Mouse (Mus musculus) heart, adult 2 months (tissue): Measurements from ENCODE around the gene Tlr3. TPM values are rescaled to one million over a fixed set of nuclear protein-coding genes. Genes with fewer than 3 reads are reported as not detected.

Experiments used
- DNase-seq, 2 experiments: peaks; one replicate each; pipeline ENCODE4 v3.0.0; 2021
- H3K27ac ChIP-seq: fragments of 200-600 bp; 2 replicates; pipeline ENCODE4 v1.8.1; 2022
- H3K27me3 ChIP-seq: fragments of 200-500 bp; 2 replicates; pipeline ENCODE4 v1.6.1; 2012; ENCODE audit warnings: mild to moderate bottlenecking, low read length, inconsistent platforms, mixed read lengths; ENCODE audit not compliant: control insufficient read depth, insufficient read depth
- H3K36me3 ChIP-seq: fragments of 200-500 bp; 2 replicates; pipeline ENCODE4 v1.6.1; 2012; ENCODE audit warnings: low read length, inconsistent platforms; ENCODE audit not compliant: control insufficient read depth, insufficient read depth
- H3K4me1 ChIP-seq: fragments of 200-500 bp; 2 replicates; pipeline ENCODE4 v1.6.1; 2011; ENCODE audit warnings: low read length; ENCODE audit not compliant: control insufficient read depth, insufficient read depth
- H3K4me3 ChIP-seq: fragments of 200-600 bp; 2 replicates; pipeline ENCODE4 v1.8.1; 2022
- H3K79me2 ChIP-seq: fragments of 200-500 bp; replicated peaks from 2 replicates; pipeline ENCODE4 v1.6.1; 2012; ENCODE audit warnings: mild to moderate bottlenecking, inconsistent platforms, low read length, moderate library complexity, mixed read lengths; ENCODE audit not compliant: control insufficient read depth, insufficient read depth
- H3K9ac ChIP-seq: fragments of 200-500 bp; 2 replicates; pipeline ENCODE4 v1.6.1; 2012; ENCODE audit warnings: low read depth, mild to moderate bottlenecking, control low read depth, inconsistent platforms, low read length, mixed read lengths
- CTCF ChIP-seq: fragments of 200-600 bp; IDR thresholded peaks from 2 replicates; pipeline ENCODE4 v1.8.1; 2022; ENCODE audit warnings: antibody characterized with exemption, mild to moderate bottlenecking, moderate library complexity
- EP300 ChIP-seq: fragments of 200-500 bp; IDR thresholded peaks from 2 replicates; pipeline ENCODE4 v1.6.1; 2011; ENCODE audit warnings: low read depth, low read length, control low read depth; ENCODE audit not compliant: insufficient read depth
- POLR2A ChIP-seq: fragments of 200-500 bp; IDR thresholded peaks from 2 replicates; pipeline ENCODE4 v1.6.1; 2011; ENCODE audit warnings: mild to moderate bottlenecking, low read depth, low read length, control low read depth; ENCODE audit not compliant: insufficient read depth
- WGBS: fragments of 180-500 bp; shearing (Covaris S2); methylation state at CpG from one replicate; pipeline ENCODE4 v1.1.7; 2018; 5-methylcytosine and 5-hydroxymethylcytosine counted together
- intact Hi-C: fragments of 180-260 bp; cut with DNase I; formaldehyde crosslinking; loops from one replicate; pipeline ENCODE4 v1.15.1; 2025
- polyA plus RNA-seq: library from polyadenylated mRNA; depleted of rRNA; stranded (reverse); fragments of >200 nt; gene quantifications from 2 replicates; pipeline ENCODE4 v1.2.3, GENCODE M21; 2012
- total RNA-seq, 2 experiments: library from RNA; stranded (reverse); gene quantifications; 2 replicates each; pipeline ENCODE4 v1.2.3; 2021

Gene Tlr3
- total and polyA plus RNA-seq, 3 experiments: 4.0 to 7.1 (median 4.6) TPM

DNA sequence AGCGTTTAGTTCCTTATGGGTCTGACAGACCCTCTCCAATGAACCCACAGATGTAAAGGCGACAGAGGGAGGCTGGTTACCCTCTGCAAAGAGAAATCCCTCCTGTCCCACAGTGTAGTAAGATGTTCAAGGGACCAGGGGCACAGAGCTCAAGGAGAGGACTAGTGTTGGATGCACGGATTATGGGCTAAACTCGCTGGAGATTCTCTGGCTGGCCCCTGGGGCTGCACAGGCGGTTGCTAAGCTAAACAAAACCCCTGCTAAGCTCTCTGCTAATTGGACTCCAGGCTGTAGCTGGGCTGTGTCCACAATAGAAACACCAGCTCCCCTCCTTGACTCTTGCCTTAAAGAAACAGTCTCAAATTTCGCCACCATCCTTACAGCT, 28.9 kb downstream of the Tlr3 start, which contains the start of gene Fam149a:
Gene Fam149a (minus strand): TSS at position 329 of the 385 bp plus-strand sequence.
- intact Hi-C loops: no loop called here
- no peak within 1 kb of the TSS for H3K4me3 ChIP-seq
- no peaks in the 10 kb centered on the region for H3K4me1 ChIP-seq
- no peak for DNase-seq
- no peak for TF ChIP-seq EP300
- no peak for TF ChIP-seq CTCF
- TF ChIP-seq POLR2A: no peak
- WGBS: 13% methylated on average over 6 of the region's 6 CpGs
- no peak within 1 kb of the TSS for H3K27ac ChIP-seq
- no peaks in the 10 kb centered on the region for H3K79me2 ChIP-seq
- H3K36me3 ChIP-seq: no peaks in the 10 kb centered on the region
- no peak within 1 kb of the TSS for H3K9ac ChIP-seq
- H3K27me3 ChIP-seq: peaks cover 5% of the 10 kb centered on the region; the same call in 1 of the 2 replicates

DNA sequence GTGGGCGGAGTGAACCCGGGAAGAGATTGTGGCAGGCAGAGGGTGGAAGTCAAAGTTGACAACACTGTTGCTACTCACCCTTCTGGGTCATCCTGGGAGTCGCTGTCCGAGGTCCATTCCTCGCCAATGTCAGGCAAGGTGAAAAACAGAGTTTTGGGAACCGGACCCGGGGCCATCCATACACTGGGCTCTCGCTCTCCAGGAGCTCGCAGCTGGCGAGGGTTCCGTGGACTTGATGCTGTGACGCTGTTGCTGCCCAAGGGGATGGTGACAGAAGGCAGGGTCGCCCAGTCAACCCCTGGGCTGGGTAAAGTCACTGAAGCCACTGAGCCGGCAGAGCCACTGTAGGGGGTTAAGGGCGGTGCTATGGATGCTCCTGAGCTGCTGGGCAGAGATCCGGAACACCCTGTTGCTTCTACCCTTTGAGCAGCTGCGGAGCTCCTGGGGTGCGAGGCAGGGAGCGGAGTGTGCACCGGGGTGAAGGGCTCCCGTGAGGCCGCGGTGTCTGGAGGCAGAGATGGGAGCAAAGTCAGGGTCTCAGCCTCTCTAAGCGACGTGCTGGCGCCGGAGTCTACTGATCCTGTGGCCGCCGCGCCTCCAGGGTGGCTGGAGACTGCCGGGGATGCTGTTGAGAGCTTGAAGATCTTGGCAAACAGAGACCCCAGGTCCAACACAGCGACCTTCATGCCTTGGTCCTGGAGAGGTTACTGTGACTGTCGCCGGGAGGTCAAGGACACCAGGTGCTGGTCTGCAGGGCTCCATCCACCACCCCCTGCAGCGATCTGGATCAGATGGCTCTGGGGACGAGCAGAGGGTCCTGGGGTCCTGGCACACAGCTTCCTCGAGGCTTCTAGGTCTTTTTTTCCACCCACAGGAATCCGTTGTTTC, 29.6 kb downstream of the Tlr3 start:
- Histone ChIP-seq H3K4me1 (no peaks in the 10 kb centered on the region), H3K4me3 (no peak overlapping the region), H3K27ac (no peak overlapping the region), H3K36me3 (no peaks in the 10 kb centered on the region), H3K9ac (no peak overlapping the region), H3K27me3 (peaks cover 5% of the 10 kb centered on the region; the same call in 1 of the 2 replicates), H3K79me2 (no peaks in the 10 kb centered on the region)
- intact Hi-C loops: no loop called here
- 4% methylated on average over 38 of the region's 38 CpGs for WGBS
- TF ChIP-seq POLR2A (no peak), CTCF (no peak), EP300 (no peak)
- DNase-seq: no peak

DNA sequence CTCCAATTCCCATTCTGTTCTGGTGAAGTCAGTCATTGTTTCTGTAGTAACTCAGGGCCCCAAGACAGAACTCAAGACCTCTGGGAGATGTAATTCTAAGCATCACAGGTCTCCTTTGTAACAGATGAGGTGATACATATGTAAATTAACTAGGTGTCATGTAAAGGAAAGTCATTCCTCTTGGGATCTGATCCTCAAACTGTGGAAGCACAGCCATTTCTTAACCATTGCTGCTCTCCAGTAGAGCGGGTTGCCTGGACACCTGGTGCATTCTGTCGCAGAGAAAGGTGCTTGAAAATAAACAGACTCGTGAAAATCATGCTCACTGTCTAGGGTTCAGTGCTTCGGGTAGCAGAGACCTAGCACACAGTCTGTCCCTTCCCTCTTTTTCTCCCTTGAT, 30.3 kb downstream of the Tlr3 start:
- Histone ChIP-seq H3K36me3 (no peaks in the 10 kb centered on the region), H3K27ac (no peak overlapping the region), H3K79me2 (no peaks in the 10 kb centered on the region), H3K4me1 (no peaks in the 10 kb centered on the region), H3K4me3 (no peak overlapping the region), H3K9ac (no peak overlapping the region), H3K27me3 (peaks cover 5% of the 10 kb centered on the region; the same call in 1 of the 2 replicates)
- WGBS: 42% methylated on average over 4 of the region's 4 CpGs
- TF ChIP-seq CTCF (no peak), POLR2A (no peak), EP300 (no peak)
- DNase-seq: no peak
- intact Hi-C loops: no loop called here

DNA sequence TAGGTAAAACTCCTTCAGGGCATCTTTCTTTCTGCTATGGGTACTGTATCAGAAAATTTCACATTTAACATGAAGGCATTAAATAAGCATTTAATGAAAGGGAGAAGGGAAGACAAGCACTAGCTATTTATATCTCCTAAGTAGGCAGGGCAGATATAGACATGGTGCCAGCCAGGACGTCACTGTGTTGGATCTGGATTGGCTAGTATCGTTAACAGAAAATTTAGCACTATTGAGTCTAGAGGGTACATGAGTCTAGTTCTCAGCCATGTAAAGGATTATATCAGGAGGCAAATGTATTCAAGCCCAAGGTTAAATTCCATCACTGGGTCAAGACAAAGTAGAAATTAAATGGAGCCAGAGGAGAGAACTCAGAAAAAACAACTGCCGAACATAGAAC, 36.8 kb downstream of the Tlr3 start:
- WGBS: 56% methylated on average over 3 of the region's 3 CpGs
- H3K4me3 ChIP-seq: no peak overlapping the region
- DNase-seq: no peak
- H3K27ac ChIP-seq: no peak overlapping the region
- H3K9ac ChIP-seq: no peak overlapping the region
- H3K36me3 ChIP-seq: no peaks in the 10 kb centered on the region
- TF ChIP-seq CTCF (no peak), EP300 (no peak), POLR2A (no peak)
- H3K4me1 ChIP-seq: no peaks in the 10 kb centered on the region; the same call in 1 of the 2 replicates
- no peaks in the 10 kb centered on the region for H3K27me3 ChIP-seq
- intact Hi-C loops: no loop called here
- H3K79me2 ChIP-seq: no peaks in the 10 kb centered on the region

DNA sequence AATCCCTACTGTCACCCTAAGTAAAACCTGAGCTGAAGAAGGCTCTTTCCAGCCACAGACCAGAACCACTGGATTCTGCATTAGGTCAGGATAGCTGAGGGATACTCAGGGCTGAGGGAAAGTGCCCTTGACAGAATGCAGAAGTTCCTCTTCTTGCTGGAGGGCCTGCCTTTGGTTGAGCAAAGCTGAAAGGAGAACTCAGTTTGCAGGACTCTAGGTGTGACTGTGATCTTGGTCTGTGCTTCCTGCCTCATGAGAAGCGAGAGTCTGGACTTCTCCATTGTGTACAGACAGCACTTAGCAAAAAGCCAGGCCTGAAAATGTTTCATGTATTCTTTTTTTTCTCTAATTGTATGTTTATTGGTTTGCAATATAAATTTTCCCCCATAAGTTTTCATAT, 43.7 kb downstream of the Tlr3 start:
- H3K4me1 ChIP-seq: no peaks in the 10 kb centered on the region
- 83% methylated on average over 1 of the region's 1 CpGs for WGBS
- no peak for DNase-seq
- no peaks in the 10 kb centered on the region for H3K27me3 ChIP-seq
- no peaks in the 10 kb centered on the region for H3K79me2 ChIP-seq
- H3K9ac ChIP-seq: no peak overlapping the region
- no peak overlapping the region for H3K4me3 ChIP-seq
- TF ChIP-seq POLR2A (no peak), CTCF (no peak), EP300 (no peak)
- H3K27ac ChIP-seq: no peak overlapping the region
- intact Hi-C loops: no loop called here
- no peaks in the 10 kb centered on the region for H3K36me3 ChIP-seq

DNA sequence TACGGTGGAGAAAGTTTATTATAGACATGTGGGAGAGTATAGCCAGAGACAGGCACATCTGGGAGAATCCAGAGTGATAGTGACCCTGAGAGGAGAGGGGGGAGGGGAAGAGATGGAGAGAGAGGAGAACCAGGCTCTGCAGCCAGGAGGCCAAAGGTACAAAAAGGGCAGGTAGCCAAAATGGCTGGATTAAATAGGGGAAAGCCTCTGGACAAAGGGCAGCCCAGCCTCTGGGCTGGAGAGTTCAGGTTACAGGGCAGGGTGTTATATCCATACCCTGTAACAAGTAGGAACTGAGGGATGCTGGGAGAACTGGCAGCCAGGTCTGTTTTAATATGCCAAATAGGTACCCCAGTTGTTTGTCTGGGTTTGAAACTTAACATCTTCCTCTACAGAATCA, 47.7 kb downstream of the Tlr3 start:
- 76% methylated on average over 1 of the region's 1 CpGs for WGBS
- no peaks in the 10 kb centered on the region for H3K79me2 ChIP-seq
- H3K27me3 ChIP-seq: no peaks in the 10 kb centered on the region
- H3K9ac ChIP-seq: no peak overlapping the region
- H3K4me3 ChIP-seq: no peak overlapping the region
- intact Hi-C loops: loop anchor here (5.0 kb wide), 1 partner anchor 419 kb away; no protein-coding TSS in a partner anchor
- H3K4me1 ChIP-seq: no peaks in the 10 kb centered on the region
- TF ChIP-seq CTCF (no peak), EP300 (no peak), POLR2A (no peak)
- no peak overlapping the region for H3K27ac ChIP-seq
- no peaks in the 10 kb centered on the region for H3K36me3 ChIP-seq
- DNase-seq: no peak
